Mouse (Mus musculus) fat pad, adult 2 months (tissue): ENCODE measurements around the gene Gna14.

Experiments used
- DNase-seq: peaks from one replicate; pipeline ENCODE4 v3.0.0-alpha.2; 2011; ENCODE audit warnings: low read depth, low spot score; ENCODE audit errors: extremely low read depth

Gene Gna14

DNA sequence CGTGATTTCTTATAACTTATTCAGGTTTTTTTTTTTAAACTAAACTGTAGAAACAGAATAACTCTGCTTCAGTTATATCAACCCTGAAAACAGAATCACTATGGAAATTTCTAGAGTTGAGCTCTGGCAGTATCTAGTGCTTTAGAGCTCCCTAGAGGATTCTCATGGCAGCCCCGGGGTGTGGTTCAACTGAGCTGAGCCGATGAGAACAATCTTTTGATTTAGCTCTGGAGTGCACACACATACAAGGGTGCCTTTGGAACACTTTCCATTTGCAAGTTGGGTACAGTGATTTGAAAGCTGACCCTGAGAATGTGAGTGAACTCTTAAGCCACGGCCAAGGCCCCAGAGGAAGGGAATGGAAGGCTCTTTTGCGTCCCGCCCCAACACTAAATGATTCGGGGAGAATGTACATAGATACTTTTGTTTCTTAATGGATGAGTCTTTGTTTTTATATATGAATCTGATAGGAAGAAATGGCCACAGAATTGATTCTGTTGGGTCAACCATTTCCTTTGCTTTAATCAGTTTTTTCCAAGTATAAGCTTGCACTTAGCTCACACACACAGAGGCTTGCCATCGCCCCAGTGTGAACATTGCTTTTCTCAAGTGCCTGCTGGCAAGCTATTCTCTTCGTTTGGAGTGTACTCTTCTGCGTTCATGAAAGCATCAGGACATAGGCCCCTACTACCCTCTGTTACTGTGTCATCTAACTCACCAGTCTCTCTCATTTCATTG is 75.0 kb downstream of the Gna14 start:
- DNase-seq = no peak

DNA sequence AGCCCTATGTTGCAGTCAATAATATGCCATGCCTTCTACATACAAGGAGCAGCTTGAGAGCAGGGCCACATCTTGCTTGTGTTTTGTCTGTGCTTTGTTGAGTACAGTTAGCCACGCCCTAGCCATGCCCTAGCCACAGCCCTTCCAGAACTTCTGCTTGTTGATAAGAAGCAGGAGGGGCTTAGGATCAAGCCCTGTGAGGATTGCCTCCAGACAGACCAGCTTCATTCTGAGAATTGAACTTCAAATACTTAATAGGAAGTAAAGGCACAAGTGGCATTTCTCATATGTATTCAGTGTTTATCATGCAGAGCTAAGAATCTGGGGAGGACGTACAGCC is 75.5 kb downstream of the Gna14 start:
- DNase-seq = no peak

DNA sequence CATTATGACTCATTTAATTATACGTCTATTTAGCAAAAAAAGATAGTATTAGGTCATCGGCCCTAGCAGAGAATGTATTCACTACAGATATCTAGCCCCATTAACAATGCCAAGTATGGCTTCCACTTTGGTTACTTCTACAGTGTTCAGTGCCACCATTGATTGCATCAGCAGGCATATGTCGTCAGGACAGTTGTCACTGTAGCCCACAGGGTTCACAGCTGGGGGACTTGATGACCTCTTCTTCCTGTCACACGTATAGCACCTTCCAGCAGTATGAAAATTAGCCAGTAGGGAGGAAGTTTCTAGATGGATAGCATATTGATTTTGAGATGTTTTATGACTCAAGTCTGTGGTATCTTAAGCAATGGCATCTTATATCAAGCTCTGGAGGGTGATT is 78.6 kb downstream of the Gna14 start:
- no peak for DNase-seq

DNA sequence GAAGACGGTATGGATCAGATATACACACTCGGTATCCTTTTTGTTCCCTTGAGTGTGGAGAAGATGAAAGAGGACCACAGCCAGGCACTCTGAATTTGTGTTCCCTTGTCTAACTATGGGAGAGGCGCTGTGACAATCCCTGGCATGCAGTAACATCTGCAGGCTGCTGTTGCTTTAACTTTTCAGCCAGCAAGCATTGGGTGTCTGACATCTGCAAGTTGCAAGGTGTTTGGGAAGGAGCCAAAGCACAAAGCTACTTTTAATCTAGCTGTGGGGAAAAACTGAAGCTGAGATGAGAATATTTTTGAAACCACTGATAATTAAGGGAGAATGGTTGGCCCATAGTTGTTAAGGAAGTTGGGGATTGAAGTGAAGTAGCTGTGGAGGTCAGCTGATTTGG is 83.0 kb downstream of the Gna14 start:
- no peak for DNase-seq

DNA sequence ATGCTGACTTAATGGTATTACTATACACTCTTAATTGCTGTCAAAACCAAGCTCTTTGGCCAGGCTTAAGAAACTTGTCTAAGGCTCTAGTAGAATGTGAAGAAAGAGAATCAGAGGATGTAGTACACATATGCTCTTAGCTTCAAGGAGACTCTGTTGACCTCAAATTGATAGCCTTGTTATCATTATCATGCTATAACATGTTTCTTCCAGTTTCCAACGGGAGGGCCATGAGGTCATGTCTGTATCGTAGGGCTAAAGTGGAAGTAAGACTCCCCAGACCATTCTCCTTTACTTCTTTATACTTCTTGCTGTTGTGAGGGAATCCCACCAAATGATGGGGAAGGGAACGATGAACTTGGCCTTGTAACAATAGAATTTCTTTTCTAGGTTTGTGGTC is 85.0 kb downstream of the Gna14 start:
- DNase-seq = no peak

DNA sequence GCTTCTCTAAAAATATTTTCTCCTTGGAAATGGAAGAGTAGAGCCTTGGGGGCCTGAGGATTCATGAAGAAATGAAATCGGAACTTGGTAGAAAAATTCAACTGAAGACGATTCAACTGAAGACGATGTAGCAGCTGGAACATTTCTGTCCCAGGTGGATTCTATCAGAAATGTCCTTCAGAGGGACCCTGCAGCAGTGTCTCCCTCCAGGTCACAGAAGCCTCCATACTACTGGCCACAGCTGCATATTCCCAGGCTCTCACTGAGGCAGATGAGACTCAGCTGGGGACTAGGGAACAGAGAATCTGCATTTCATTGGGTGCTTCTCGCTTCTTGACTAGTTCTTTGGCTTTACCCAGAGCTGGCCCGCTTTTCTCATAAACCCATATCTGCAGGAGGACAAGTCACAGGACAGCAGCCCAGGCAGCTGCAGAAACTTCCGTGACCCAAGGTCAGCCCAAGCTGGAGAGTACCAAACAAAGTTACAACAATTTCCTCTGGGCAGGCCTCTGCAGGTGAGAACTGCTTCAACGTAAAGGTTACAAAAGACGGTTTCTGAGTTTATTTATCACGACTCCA is 90.8 kb downstream of the Gna14 start:
- no peak for DNase-seq

DNA sequence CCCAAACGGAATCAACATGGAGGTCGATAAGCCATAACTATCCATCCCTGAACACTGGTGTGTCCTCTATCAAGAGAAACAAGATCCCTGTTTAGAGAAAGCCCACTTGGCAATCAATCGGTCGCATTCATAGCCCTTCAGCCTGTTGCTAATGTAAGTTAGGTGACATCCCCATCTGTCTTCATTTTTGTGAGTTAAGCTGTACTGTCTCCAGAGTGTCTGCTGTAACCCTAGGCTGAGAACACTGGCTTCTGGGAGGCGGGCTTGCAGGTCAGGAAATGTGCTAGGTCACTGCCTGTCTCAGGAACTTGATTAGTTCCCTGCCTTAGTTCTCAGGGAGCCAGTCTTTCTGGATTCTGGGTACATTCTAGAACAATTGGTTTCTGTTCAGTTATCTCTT is 91.5 kb downstream of the Gna14 start:
- no peak for DNase-seq

DNA sequence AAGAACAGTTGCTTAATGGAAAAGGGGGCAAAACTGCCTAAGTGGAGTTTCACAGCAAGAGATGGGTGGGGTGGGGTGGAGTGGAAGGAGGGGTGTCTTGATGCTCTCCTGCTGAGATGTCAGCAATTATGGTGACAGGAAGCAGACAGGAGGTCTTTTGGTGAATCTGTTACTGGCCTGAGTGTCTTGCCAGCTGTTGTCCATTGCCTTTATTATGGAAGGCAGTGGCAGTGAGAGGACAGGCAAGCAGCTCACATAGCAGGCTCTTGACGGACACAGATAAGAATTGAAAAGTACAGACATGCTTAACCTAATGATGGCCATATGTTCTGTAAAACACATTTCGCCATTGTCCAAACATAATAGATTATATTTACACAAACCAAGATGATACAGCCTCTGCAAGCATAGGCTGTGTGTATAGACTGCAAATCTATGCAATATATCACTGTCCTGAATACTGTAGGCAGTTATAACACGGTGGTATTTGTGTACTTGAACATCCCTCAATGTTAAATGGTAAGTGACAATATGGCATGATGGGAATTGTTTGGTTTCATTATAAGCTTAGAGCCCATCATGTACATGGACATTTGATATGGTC is 92.8 kb downstream of the Gna14 start:
- no peak for DNase-seq

DNA sequence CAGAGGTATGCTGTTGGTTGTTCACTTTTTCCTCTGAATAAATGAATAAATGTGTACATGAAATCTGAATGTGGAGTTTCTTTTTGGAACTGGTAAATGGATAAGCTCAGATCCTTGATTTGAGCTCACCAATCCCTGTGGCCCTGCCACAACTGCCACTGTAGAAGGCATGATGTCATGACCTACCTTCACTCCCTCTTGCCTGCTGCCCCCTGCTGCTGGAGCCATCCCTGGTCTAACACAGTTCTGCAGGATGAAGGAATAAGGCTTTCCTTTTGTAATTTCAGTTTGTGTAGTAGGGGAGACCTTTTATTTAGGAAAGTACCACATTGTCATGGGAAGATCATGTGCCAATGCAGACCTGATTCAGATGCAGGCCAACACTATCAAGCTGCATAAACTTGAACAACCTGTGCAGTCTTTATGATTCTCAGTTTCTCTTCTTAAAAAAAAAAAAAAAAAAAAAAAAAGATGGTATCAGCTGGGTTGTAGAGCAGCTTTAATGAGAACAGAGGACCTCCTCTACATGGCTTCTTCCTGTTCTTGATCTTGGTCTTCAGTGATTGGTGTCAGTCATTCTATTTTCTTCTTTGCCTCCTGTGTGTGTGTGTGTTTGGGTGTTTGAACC is 93.8 kb downstream of the Gna14 start:
- DNase-seq = no peak

DNA sequence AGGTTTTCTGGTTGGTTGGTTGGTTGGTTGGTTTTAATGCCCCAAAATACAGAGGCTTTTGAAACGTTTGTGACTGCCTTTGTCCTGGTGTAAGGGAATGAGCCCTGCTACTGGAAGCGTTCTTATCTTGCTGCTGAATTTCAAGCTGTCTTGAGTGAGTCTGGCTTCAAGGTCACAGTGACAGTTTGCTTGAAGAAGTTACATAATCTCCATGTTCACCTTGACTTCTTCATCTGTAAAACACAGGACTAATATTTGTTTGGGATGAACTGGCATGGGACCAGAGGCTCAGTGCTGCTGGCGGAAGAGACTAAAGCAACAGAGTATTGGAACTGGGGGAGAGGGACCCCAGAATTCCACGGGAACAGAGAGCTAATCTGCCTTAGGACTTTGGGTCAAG is 94.4 kb downstream of the Gna14 start:
- no peak for DNase-seq

DNA sequence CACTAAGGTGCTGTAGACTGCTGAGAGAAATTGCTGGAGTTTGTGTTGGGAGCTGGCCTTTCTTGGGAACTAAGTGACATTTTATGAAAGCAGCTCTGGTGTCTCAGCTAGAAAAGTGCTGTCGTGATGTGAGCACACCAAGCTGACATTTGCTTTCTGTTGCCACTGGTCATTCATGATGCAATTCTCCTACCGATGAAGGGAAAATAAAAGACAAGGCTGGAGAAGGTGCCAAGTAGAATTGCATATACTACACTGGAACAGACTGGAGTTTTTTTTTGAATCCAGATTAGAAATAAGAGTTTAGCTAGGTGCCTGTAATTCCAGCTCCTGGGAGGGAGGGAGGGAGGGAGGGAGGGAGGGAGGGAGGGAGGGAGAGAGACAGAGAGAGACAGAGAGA is 98.7 kb downstream of the Gna14 start:
- no peak for DNase-seq

DNA sequence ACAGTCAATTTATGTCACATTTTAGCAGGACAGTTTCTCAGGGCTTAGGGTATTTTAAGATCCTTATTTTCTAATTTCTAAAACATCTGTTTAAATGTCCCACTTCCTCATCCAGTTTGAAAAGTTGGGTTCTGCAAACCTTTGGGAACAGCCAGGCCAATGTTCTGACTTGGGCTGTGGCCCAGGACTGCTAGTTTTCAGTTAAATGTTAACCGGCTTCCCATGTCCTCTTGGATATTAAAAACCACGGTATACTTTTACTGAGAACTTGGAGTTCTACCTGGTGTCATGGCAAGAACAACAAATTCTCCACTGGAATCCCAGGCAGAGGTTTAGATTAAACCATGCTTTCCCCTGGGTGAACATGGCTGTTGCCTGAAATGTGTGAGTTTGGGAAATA is 102.9 kb downstream of the Gna14 start:
- DNase-seq = no peak

DNA sequence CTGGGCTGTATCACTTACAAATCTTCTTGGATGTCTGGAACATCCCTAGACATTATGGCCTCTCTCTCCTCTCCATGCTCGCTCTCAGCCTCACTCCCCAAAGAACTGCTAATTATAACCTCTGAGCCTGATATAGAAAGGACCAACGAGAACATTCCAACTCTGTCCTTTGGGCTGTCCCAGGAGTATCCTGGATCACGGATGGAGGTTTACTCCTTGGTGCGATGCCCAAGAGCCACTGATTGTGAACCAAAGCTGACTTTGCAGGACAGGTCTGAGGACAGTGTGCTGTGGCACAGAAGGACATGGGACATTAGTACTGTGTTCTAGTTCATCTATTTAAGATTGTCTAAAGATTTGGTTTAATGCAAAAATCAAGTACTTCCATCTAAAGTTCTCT is 108.1 kb downstream of the Gna14 start:
- no peak for DNase-seq

DNA sequence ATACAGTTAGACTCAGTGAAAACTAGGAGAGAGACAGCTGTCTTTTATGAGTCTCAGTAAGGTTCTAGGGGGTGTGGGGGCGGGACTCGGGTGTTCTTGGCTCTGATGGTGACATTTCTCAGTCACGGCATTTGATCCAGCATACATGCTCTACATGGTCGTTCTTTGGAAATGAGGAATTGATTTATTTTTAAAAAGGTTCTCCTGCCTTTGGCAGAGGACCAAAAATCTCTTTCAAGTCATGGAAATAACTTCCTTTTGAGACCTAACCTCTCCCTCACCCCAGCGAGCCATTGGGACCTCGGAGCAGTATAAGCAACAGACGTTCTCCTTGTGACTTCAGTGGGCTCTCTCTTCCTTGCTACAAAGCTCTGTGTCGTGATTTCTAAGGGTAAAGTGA is 121.4 kb downstream of the Gna14 start:
- no peak for DNase-seq

DNA sequence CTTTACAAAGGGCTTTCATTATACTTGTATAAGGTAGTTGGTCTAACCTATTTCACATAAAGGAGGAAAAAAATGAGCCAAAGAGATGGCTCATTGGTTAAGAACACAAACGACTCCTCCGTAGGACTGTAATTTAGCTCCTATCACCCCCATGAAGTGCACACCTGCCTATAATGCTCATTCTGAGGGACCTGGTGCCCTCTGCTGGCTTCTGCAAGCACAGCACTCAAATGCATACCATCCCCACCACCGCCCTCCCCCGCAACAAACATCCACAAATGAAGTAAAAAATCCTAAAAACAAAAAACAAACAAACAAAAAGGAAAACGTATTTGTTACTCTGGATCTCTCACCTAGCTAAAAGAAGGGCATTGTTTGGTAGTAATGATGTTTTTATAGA is 122.4 kb downstream of the Gna14 start:
- DNase-seq = no peak

DNA sequence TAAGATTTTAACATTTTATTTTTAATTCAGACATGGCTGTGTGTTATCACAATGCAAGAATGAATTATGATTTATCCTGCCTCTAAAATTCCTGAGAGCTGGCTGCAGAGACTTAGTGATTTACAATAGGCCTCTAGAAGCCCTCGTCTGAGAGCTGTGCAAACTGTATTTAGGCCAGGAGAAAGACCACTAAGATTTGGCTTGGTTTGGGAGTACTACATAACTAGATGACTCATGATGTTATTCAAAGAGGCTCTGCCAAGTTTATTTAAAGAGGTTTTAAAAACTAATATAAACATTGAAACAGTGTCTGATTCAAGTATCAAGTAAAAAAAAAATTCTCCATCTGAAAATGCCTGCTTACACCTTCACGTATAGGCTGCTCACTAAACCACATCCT is 123.0 kb downstream of the Gna14 start:
- DNase-seq = no peak

DNA sequence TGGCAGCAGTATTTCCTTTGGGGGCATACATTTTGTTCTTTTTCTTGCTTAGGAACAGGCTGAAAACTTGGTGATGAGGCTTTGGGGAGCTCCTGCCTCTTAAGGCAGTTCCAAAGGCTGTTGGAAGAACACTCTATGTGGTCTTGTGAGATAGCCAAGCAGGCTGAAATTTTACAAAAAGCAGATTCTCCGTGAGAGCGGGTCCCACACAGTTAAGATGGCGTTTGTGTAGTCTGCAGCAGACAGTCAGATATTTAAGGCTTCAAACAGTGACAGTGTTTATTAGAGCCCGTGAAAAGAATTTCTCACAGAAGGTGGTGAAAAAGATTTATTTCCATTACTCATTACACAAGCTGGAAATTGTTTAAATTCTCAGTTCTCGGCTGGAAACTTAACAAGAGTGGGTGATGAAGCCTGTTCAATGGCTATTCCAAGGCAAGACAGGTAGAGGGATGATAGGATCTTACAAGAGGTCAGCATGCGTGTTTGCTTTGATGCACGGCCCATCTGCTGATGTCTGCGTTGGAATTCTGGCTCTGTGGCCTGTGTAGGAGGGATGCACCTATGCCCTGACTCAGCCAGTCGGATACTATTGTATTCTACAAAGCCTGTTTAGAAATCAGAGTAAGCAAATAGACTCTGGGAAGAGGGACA is 123.8 kb downstream of the Gna14 start:
- DNase-seq = no peak

DNA sequence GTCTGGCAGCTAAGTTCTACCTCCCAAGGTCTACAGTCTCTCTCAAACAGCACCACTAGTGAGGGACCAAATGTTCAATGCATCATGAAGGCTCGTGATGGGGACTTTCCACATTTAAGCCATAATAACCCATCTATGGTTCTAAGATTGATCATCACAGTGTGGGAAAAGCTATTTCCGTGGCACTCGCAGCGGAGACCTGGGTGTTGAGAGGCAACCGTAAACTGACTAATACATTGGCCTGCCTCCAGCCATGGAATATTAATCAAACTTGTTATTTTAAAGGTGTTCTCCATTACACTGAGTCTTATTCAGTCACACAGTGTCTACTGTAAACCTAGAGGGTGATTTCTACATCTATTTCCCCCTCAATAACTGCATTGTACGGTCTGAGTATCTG is 127.1 kb downstream of the Gna14 start:
- no peak for DNase-seq

DNA sequence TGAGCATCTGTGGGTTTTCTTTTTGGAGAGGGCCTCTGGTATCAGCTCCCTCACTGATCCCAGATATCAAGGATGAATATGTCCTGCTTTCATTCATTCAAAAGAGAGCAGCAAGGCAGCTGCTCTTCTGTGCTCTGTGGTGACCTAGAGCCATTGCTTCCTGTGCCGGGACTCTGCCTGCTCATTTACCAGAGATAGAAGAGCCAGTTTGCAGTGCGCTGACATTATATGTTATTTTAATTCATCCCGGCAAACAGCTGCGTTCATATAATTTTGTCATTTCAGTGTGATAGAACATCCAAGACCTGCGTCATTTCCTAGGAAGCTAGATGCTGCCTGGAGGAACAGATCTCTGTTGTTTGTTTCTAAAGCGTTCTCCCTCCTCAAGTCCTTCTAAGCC is 141.2 kb downstream of the Gna14 start:
- DNase-seq = no peak

DNA sequence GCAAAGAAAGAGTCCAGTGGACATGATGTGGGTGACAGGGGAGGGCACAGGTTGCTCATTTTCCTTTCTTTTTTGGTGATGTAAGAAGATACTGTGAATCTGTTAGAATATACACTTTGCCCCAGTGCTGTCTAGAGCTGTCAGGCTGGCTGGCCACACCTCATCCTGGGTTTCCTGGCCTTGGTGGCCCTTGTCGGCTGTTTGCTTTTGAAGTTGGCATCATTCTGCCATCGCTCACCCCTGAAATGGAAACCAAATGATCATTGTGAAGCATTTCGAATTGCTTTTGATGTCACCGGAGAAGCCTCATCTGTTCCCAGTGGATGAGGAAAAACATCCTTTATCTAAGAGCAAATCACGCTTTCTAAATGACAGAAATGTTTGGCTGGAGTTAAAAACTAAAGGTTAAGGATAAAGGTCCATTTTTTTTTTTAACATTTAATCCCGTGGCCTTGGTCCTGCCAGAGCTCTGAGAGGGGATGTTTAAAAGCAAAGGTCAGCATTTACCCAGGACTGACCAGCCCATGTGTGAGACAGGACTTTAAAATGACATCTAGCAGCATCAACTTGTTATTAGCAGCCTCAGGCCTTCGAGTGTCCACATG is 144.2 kb downstream of the Gna14 start:
- no peak for DNase-seq

DNA sequence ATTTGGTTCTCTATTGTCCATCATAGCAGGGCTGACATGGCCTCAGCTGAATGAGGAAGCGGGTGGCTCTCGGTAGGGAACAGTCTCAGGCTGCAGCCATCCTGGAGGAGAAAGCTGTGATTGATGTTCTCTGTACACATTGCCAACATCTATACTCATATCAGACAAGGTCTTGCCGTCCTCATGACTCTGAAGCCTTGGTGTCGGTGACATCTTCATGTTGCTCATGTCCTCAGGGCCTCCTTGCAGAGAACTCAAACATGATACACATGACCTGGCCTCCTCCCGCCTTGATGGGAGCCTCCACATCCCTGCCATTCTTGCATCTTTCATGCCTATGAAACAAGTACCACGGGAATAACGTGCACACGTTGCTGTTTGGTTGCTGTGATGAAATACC is 144.9 kb downstream of the Gna14 start:
- DNase-seq = no peak

DNA sequence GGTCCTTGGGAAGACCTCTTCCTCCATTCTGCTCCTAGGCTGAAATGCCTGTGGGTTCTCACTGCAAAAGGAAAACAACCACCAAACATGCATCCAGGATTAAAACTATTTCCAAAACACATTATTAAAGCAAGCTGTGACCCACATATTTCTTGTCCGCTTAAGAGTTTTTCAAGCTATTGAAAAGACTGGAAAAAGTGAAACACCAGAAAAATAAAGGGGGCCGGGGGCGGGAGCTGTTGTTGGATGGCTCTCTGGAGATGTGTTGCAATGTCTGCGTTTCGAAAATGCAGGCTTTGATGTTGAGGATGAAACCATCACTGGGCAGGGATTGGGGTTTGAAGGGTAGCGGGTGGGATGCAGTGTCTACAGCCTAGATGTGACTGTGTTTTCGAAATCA is 149.0 kb downstream of the Gna14 start:
- DNase-seq = no peak
